Mouse (Mus musculus) kidney, embryonic 15.5 days (tissue): ENCODE results near the gene Ube2e1. TPM values are rescaled to one million over a fixed set of nuclear protein-coding genes. Genes with fewer than 3 reads are reported as not detected.

Experiments
- ATAC-seq: fragments of 200-750 bp; cut with Nextera tagmentation; replicated peaks from 2 replicates; pipeline ENCODE4 v1.8.0; 2017; ENCODE audit warnings: moderate TSS enrichment; ENCODE audit not compliant: low FRiP score
- H3K27ac ChIP-seq: fragments of 300-500 bp; sonication (generic); 2 replicates; pipeline ENCODE4 v1.5.1; 2015; ENCODE audit warnings: mild to moderate bottlenecking, inconsistent platforms
- H3K27me3 ChIP-seq: fragments of 300-500 bp; sonication (generic); 2 replicates; pipeline ENCODE4 v1.6.1; 2015; ENCODE audit warnings: inconsistent platforms
- H3K36me3 ChIP-seq: fragments of 300-500 bp; sonication (generic); 2 replicates; pipeline ENCODE4 v1.6.1; 2015; ENCODE audit warnings: inconsistent platforms
- H3K4me1 ChIP-seq: fragments of 300-500 bp; sonication (generic); 2 replicates; pipeline ENCODE4 v1.6.1; 2015; ENCODE audit warnings: inconsistent platforms
- H3K4me2 ChIP-seq: fragments of 300-500 bp; sonication (generic); 2 replicates; pipeline ENCODE4 v1.6.1; 2015; ENCODE audit warnings: moderate library complexity, mild to moderate bottlenecking, inconsistent platforms
- H3K4me3 ChIP-seq: fragments of 300-500 bp; sonication (generic); replicated peaks from 2 replicates; pipeline ENCODE4 v1.5.1; 2015; ENCODE audit warnings: mild to moderate bottlenecking, inconsistent platforms
- H3K9ac ChIP-seq: fragments of 300-500 bp; sonication (generic); 2 replicates; pipeline ENCODE4 v1.6.1; 2015; ENCODE audit warnings: mild to moderate bottlenecking, inconsistent platforms
- H3K9me3 ChIP-seq: fragments of 300-500 bp; sonication (generic); replicated peaks from 2 replicates; pipeline ENCODE4 v1.6.1; 2016; ENCODE audit warnings: inconsistent platforms
- WGBS: fragments of 180-500 bp; shearing (Covaris S2); methylation state at CpG from one replicate; pipeline ENCODE4 v1.1.7; 2015; ENCODE audit warnings: mixed read lengths; 5-methylcytosine and 5-hydroxymethylcytosine counted together
- polyA plus RNA-seq: library from polyadenylated mRNA; unstranded; fragments of >200 nt; fragmentation: Nextera tagmentation; extraction: Ambion mirVana; gene quantifications from 2 replicates; pipeline ENCODE4 v1.2.1, GENCODE M21; 2015

The Ube2e1 gene
- polyA plus RNA-seq, 1 experiment from 2014 or later: 140 TPM

GRCm38 (mm10) chr14:18353525-18353924 is 21.9 kb upstream of the Ube2e1 start:
- no peaks in the 10 kb centered on the region for H3K4me1 ChIP-seq
- H3K27me3 ChIP-seq: no peaks in the 10 kb centered on the region
- H3K9me3 ChIP-seq: no peaks in the 10 kb centered on the region
- H3K27ac ChIP-seq: no peak overlapping the region
- H3K36me3 ChIP-seq: no peaks in the 10 kb centered on the region
- no peak overlapping the region for H3K9ac ChIP-seq
- no peak for ATAC-seq
- no peak overlapping the region for H3K4me3 ChIP-seq
- no peak overlapping the region for H3K4me2 ChIP-seq
- 57% methylated on average over 3 of the region's 3 CpGs for WGBS

DNA sequence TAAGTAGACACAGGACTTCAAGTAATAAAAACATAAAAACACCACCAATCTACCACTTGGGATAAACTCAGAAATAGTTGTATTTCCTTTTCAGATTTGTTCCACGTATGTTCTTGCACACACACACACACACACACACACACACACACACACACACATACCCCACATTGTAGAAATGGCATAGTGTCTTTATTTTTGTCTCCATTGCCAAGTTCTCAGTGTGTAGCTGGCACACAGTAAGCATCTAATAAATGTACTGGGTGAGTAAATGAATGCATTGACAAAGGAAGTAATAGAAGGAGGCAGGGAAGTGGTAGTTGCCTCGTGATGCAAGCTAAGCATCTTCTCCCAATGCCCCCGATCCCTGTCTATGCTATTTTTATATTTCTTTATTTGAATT is 21.3 kb upstream of the Ube2e1 start:
- Histone ChIP-seq H3K4me2 (no peak overlapping the region), H3K4me3 (no peak overlapping the region), H3K9ac (no peak overlapping the region), H3K27ac (no peak overlapping the region), H3K27me3 (no peaks in the 10 kb centered on the region), H3K9me3 (no peaks in the 10 kb centered on the region), H3K4me1 (no peaks in the 10 kb centered on the region), H3K36me3 (no peaks in the 10 kb centered on the region)
- 80% methylated on average over 3 of the region's 3 CpGs for WGBS
- ATAC-seq: no peak

GRCm38 (mm10) chr14:18350680-18351079 is 19.0 kb upstream of the Ube2e1 start:
- Histone ChIP-seq H3K9ac (no peak overlapping the region), H3K27me3 (no peaks in the 10 kb centered on the region), H3K36me3 (no peaks in the 10 kb centered on the region), H3K9me3 (no peaks in the 10 kb centered on the region), H3K4me2 (no peak overlapping the region), H3K4me3 (no peak overlapping the region), H3K27ac (no peak overlapping the region), H3K4me1 (no peaks in the 10 kb centered on the region)
- WGBS: 95% methylated on average over 1 of the region's 1 CpGs
- no peak for ATAC-seq

DNA sequence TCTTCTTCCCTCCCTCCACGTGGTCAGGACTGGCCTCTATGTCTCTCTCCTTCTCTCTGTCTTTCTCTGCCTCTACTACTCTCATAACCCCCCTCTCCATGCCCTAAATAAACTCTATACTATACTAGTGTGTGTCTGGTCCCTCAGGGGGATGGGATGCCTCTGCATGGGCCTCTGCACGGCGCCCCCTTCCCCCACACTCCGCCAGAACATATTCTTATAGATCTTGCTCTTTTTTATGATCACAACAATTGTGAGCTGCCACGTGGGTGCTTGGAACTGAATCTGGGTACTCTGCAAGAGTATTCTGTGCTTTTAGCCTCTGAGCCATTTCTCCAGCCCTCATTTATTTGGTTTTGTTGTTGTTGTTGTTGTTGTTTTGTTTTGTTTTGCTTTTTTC is 18.2 kb upstream of the Ube2e1 start:
- no peaks in the 10 kb centered on the region for H3K27me3 ChIP-seq
- H3K9me3 ChIP-seq: no peaks in the 10 kb centered on the region
- 73% methylated on average over 5 of the region's 5 CpGs for WGBS
- H3K36me3 ChIP-seq: no peaks in the 10 kb centered on the region
- no peak for ATAC-seq
- no peak overlapping the region for H3K27ac ChIP-seq
- H3K4me2 ChIP-seq: no peak overlapping the region
- H3K4me3 ChIP-seq: no peak overlapping the region
- H3K4me1 ChIP-seq: no peaks in the 10 kb centered on the region
- H3K9ac ChIP-seq: no peak overlapping the region

DNA sequence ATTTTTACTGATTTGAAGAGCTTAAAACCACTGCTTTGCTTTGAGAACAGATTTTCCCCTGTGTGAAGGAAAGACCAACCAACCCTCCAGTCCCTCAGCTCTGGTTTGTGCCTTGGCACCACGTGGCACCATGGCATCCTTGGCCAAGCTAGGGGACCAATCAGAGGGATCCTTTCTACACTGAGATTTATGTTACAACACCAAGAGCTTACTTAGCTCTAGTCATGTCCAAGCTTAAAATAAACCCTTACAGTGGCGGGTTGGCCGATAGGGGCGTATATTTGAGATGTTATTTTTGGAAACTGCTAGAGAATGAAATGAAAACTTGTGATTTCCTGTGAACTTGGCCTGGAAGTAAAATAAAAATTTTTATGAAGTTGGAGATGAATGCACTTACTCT is 11.9 kb upstream of the Ube2e1 start:
- H3K4me1 ChIP-seq: no peaks in the 10 kb centered on the region
- H3K4me2 ChIP-seq: no peak overlapping the region
- H3K27me3 ChIP-seq: no peaks in the 10 kb centered on the region
- H3K4me3 ChIP-seq: no peak overlapping the region
- 52% methylated on average over 4 of the region's 4 CpGs for WGBS
- H3K27ac ChIP-seq: no peak overlapping the region
- H3K36me3 ChIP-seq: no peaks in the 10 kb centered on the region
- H3K9ac ChIP-seq: no peak overlapping the region
- no peaks in the 10 kb centered on the region for H3K9me3 ChIP-seq
- ATAC-seq: no peak

DNA sequence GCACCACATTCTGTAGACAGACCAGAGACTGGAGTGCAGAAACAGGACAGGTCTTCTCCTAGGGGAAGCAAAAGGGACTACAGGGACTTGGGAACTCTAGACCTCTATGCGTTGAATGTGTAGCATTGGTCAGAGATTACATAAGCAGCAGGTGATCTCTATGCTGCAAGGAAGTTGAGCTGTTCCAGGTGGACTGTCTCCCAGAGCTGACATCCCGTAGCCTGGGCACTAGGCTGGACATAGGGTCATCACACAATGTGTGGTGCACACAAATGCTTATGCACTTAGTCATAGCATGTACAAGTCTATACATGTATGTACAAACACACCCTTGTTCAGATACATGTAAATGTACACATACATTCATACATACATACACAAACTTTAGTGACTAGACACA is 11.1 kb upstream of the Ube2e1 start:
- Histone ChIP-seq H3K9me3 (no peaks in the 10 kb centered on the region), H3K4me3 (no peak overlapping the region), H3K4me2 (no peak overlapping the region), H3K27me3 (no peaks in the 10 kb centered on the region), H3K27ac (no peak overlapping the region), H3K9ac (no peak overlapping the region), H3K36me3 (no peaks in the 10 kb centered on the region), H3K4me1 (no peaks in the 10 kb centered on the region)
- ATAC-seq: no peak
- WGBS: 89% methylated on average over 2 of the region's 2 CpGs

DNA sequence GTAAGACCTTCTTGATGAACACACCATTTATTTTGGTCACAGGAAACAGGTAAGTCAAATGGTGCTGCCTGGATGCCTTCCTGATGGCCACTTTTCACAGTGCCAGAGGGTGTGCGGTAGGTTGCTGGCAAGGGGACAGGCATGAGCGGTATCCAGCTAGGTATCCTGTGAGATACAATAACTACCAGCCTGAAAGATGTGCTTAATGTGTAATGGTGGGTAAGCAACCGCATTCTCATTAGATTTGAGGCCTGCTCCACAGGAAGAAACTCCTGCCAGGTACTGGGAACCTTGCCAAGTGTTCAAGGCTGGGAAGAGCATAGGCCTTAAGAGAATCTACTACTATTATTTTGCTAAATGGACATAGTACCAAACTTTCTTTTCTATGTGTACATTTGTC is 9.4 kb upstream of the Ube2e1 start:
- H3K36me3 ChIP-seq: no peaks in the 10 kb centered on the region
- no peak overlapping the region for H3K27ac ChIP-seq
- H3K27me3 ChIP-seq: no peaks in the 10 kb centered on the region
- WGBS: 84% methylated on average over 3 of the region's 3 CpGs
- no peak for ATAC-seq
- no peaks in the 10 kb centered on the region for H3K9me3 ChIP-seq
- H3K4me1 ChIP-seq: no peaks in the 10 kb centered on the region
- no peak overlapping the region for H3K4me3 ChIP-seq
- no peak overlapping the region for H3K9ac ChIP-seq
- H3K4me2 ChIP-seq: no peak overlapping the region

DNA sequence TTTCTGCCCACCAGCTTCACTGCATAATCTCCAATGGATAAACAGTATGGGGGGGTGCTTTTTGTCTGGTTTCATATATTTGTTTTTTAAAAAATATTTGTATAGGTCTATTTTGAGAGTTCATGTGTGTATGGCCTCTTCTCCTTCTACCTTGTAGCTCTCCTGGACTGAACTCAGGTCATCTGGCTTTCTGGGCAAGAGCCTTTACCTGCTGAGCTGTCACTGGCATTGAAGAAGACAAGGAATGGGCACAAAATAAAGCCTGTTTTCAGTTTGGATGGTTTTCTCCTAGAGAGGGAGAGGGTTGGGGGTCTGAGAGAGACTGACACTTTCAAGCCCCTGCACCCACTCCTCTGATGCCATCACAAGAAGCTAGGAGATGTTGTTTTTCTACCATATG is 4.4 kb upstream of the Ube2e1 start:
- Histone ChIP-seq H3K9ac (no peak overlapping the region), H3K4me2 (no peak overlapping the region), H3K9me3 (no peaks in the 10 kb centered on the region), H3K27me3 (no peaks in the 10 kb centered on the region), H3K36me3 (no peaks in the 10 kb centered on the region), H3K27ac (no peak overlapping the region), H3K4me3 (no peak overlapping the region), H3K4me1 (0 out of 2 replicates have a peak, but pooled peaks cover 2% of the 10 kb centered on the region)
- ATAC-seq: no peak

DNA sequence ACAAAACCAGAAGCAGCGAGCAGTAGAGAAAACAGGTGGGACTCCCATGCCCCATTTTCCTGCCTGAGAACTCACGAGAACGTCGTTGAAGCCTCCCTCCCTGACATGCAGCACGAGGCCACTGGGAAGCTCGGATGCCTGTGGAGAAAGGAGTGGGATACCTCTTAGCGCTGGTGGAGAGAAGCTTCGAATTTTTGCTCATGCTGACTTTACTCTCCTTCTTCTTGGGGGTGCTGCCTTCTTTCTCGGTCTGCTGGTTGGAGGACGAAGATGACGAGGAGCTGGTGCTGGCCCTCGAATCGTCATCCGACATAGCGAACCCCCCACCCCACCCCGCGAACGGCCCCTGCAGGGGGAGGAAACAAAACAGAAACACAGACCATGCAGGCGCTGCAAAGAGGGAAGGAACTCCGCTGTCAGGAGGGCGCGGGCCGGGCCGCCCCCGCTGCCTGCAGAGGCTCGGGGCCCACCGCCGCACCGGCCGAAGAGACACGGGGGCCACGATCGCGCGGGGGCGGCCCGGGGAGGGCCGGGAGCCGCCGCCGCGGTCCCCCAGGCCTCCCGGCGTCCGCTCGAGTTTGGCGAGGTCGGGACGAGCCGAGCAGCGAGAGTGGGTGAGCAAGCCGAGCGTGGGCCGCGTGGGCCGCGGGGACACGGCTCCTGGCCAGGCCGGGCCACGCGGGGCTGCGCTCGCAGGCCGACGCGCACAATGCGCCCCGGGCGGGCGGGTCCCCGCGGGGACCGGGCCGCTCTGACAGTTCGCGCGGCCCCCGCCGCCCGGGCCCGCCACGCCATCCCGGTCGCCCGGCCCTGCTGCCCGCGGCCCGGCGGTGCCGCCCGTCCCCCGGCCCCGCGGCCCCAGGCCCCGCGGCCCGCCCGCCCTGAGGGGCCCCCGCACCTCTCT is 618 bp downstream of the Ube2e1 start:
- Histone ChIP-seq H3K27ac (peak overlapping the region; percentile 82), H3K9ac (peak overlapping the region; percentile 96), H3K36me3 (peaks cover 9% of the 10 kb centered on the region), H3K4me2 (peak overlapping the region; percentile 84), H3K4me3 (peak overlapping the region; percentile 88), H3K27me3 (no peaks in the 10 kb centered on the region), H3K9me3 (no peaks in the 10 kb centered on the region), H3K4me1 (peaks cover 35% of the 10 kb centered on the region)
- ATAC-seq: peak; percentile 71
- WGBS: under 1% methylated on average over 76 of the region's 99 CpGs

DNA sequence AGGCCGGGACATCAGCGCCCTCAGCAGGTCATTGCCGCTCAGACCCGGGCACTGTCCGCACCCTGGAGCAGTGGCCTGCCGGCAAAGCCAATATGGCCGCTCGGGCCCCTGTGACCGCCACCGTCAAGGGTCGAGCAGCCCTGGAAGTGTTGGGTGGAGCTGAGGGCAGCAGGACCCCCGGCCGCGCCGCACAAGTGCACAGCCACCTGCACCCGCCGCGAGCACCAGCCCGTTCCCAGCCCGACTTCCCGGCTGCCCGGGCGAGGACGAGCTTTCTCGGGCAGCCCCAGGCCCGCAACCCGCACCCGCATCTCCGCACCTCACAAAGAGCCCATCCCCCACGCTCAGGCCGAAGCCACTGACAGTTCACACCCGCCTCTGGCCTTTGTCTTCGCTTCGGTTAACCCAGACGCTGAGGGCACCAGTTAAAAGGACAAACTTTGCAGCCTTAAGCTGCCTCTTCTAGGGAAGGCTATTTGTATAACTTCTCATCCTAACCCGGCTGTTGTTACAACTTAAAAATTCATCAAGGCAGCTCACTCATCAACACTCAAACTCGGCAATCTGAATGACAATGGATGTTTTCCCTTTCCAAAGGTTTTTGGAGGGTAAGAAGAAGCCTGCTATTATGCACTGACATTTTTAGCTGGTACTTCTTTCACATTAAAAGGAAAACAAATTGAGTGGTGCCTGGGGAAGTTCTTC is 4.5 kb downstream of the Ube2e1 start:
- Histone ChIP-seq H3K9me3 (no peaks in the 10 kb centered on the region), H3K36me3 (peaks cover 21% of the 10 kb centered on the region), H3K9ac (peak overlapping the region; percentile 49), H3K4me2 (peak overlapping the region; percentile 81), H3K4me3 (peak overlapping the region; percentile 51), H3K27me3 (no peaks in the 10 kb centered on the region), H3K4me1 (peaks cover 33% of the 10 kb centered on the region), H3K27ac (no peak overlapping the region)
- WGBS: 2% methylated on average over 37 of the region's 37 CpGs
- ATAC-seq: peak; percentile 65

GRCm38 (mm10) chr14:18317457-18318411 is 13.9 kb downstream of the Ube2e1 start:
- no peak overlapping the region for H3K4me2 ChIP-seq
- 63% methylated on average over 11 of the region's 11 CpGs for WGBS
- H3K27ac ChIP-seq: no peak overlapping the region
- H3K36me3 ChIP-seq: peaks cover 7% of the 10 kb centered on the region; the same call in 1 of the 2 replicates
- no peak for ATAC-seq
- H3K4me1 ChIP-seq: peaks cover 8% of the 10 kb centered on the region
- H3K4me3 ChIP-seq: no peak overlapping the region
- no peak overlapping the region for H3K9ac ChIP-seq
- no peaks in the 10 kb centered on the region for H3K9me3 ChIP-seq
- no peaks in the 10 kb centered on the region for H3K27me3 ChIP-seq
